Mouse (Mus musculus): ENCODE measurements around the gene Hspa14. TPM values are rescaled to one million over a fixed set of nuclear protein-coding genes. Genes with fewer than 3 reads are reported as not detected.
A peak's percentile ranks its signal among the peaks of the same experiment; 100 is the strongest.

Gene Hspa14
- polyA plus RNA-seq (2014; fragmentation: Nextera tagmentation; extraction: Ambion mirVana): 145 and 159 TPM in 2 replicates

DNA sequence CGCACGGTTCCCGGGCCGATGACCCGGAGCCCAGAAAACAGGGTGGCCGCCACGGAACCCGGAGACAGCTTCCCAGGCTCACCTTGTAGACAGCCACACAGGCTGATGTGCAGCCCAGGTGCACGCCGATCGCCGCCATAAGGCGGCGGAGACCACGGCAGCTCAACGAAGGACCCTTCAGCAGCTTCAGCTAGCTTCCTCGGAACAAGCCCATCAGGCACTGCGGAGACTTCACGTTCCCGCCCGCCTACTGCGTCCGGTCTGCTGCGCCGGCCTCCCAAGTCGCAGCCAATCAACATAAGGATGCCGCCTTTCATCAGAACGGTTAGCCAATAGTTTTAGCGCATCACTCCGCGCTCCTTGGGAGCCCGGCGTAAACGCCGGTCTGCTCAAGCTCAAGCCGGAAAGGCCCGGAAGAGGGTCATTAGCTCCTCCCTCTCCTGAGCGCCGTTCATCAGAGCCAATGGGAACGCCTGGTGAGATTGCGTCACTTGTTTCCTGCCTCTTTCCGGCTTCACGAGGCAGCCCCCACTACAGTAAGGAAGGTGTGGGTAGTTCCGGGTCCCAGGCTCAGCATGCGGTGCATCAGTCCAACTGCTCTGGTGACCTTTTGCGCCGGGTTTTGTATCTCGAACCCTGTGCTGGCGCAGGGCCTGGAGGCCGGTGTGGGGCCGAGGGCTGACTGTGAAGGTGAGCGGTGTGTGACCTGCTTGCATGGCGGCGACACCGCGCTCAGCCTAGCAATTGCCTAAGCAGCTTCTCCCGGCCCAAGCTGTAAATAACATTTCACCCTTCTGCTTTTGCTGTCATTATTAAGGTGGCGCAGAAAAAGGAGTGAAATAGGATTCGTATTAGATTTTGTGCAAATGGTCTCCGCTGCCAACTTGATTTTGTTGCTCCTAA is at the start of gene Hspa14, which contains the start of the genes Gm45902 and Cdnf:
Hspa14 (minus strand) TSS at position 263 of the 903 bp plus-strand sequence.
Gm45902 (minus strand) TSS at position 239 of the 903 bp plus-strand sequence.
Cdnf (plus strand) TSS at position 479 of the 903 bp plus-strand sequence.
- Histone ChIP-seq H3K4me2 (peak within 1 kb of the TSS; percentile 94), H3K9ac (ENCODE audit: low read depth, low read length) (peak within 1 kb of the TSS; percentile 89), H3K27ac (ENCODE audit: low read depth, low read length) (peak within 1 kb of the TSS; percentile 78), H3K27me3 (replicated peaks; ENCODE audit: control insufficient read depth, insufficient read depth, low read length) (no peaks in the 10 kb centered on the region), H3K9me3 (ENCODE audit: control insufficient read depth, low read length) (no peaks in the 10 kb centered on the region), H3K36me3 (ENCODE audit: control insufficient read depth, insufficient read depth, low read length) (peaks cover 16% of the 10 kb centered on the region), H3K4me1 (replicated peaks; ENCODE audit: control insufficient read depth, insufficient read depth, low read length) (peaks cover 5% of the 10 kb centered on the region), H3K4me3 (ENCODE audit: low read depth, low read length) (peak within 1 kb of the TSS; percentile 91)
- under 1% methylated on average over 60 of the region's 60 CpGs for WGBS
- peak; percentile 99 for ATAC-seq (replicated peaks; ENCODE audit: low FRiP score)
- peak; percentile 89 for DNase-seq (ENCODE audit: low spot score)

DNA sequence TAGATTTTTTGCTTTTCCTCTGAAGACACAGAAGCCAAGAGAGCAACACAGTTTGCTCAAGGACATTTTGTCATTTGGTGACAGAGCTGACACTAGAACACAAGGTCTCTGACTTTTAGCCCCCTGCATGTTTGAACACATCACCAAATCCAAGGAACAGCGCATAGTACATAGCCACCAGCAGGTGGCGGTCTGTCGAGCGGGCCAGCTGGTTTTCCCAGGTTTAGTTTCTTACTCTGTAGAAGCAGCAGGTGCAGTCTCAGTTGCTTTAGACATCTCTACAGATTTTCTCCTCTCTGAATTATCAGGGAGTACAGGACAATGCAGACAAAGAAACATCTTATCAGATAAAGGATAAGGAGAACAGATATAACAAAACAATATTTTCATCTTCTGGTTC is 34.0 kb upstream of the Hspa14 start:
- H3K9ac ChIP-seq (ENCODE audit: low read depth, low read length): no peak overlapping the region
- no peaks in the 10 kb centered on the region for H3K36me3 ChIP-seq (ENCODE audit: control insufficient read depth, insufficient read depth, low read length)
- no peaks in the 10 kb centered on the region for H3K27me3 ChIP-seq (replicated peaks; ENCODE audit: control insufficient read depth, insufficient read depth, low read length)
- DNase-seq (ENCODE audit: low spot score): no peak
- H3K4me1 ChIP-seq (replicated peaks; ENCODE audit: control insufficient read depth, insufficient read depth, low read length): no peaks in the 10 kb centered on the region; the same call in 1 of the 2 replicates
- 9% methylated on average over 4 of the region's 4 CpGs for WGBS
- H3K9me3 ChIP-seq (ENCODE audit: control insufficient read depth, low read length): no peaks in the 10 kb centered on the region
- H3K27ac ChIP-seq (ENCODE audit: low read depth, low read length): no peak overlapping the region
- no peak for ATAC-seq (replicated peaks; ENCODE audit: low FRiP score)
- H3K4me2 ChIP-seq: no peak overlapping the region
- H3K4me3 ChIP-seq (ENCODE audit: low read depth, low read length): no peak overlapping the region

DNA sequence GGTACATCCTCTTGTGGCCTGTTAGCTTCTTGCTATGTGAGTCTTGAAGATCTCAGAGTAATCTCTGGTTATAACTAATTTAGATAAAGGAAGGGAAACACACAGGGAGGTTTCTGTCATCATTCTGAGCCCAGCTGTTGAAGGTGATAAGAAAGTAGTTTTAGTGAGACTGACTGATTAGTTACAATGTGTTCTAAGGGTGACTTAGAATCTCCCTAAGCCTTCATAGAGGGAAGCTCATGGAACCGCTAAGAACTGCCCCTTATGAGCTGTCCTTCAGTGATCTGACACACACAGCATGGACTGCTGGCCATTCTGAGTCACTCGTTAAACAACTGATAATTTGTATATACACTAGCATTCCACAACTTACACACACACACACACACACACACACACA is 33.4 kb upstream of the Hspa14 start:
- WGBS: 38% methylated on average over 2 of the region's 2 CpGs

DNA sequence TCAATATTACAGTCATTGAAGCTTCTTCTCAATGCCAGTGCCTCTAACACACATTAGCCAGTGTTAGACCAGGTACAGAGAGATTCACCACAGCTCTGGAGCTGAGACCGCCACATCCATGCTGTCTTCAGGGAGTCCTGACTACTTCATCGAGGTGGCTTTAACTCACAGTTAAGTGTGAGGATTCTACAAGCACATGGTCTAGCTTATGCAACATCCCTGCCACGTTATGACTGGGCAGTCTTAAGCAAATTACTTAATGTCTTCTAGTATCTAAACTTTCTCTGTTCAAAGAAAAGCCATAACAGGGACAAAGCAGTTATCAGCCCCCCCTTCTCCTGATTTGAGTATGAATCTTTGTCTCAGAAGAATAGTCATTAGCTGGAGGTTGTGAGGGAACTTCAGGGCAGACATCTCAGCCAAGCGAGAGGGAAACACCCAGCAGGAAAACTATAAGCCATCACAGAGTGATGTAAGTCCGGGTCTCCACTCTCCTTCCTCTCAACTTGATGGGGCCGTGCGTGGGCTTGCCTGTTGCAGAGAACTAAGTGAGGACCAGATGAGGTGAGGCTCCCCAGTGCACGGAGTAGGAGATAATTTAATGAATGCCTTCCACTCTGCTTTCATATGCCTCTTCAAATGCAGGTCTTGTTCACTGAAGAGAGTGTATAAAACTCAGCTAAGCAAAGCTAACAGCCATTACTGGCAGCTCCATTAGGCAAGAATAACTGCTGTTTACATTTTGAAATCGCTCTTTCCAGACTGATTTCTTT is 28.9 kb upstream of the Hspa14 start:
- H3K27ac ChIP-seq (ENCODE audit: low read depth, low read length): no peak overlapping the region
- 60% methylated on average over 9 of the region's 9 CpGs for WGBS
- no peak for DNase-seq (ENCODE audit: low spot score)

More for the DNA sequence above, 33.4 kb upstream of the Hspa14 start:
- peak; percentile 63; the same call in 1 of the 2 replicates for ATAC-seq (replicated peaks; ENCODE audit: low FRiP score)
- Histone ChIP-seq H3K27me3 (replicated peaks; ENCODE audit: control insufficient read depth, insufficient read depth, low read length) (no peaks in the 10 kb centered on the region), H3K4me3 (ENCODE audit: low read depth, low read length) (no peak overlapping the region), H3K27ac (ENCODE audit: low read depth, low read length) (no peak overlapping the region), H3K4me1 (replicated peaks; ENCODE audit: control insufficient read depth, insufficient read depth, low read length) (no peaks in the 10 kb centered on the region; the same call in 1 of the 2 replicates), H3K9me3 (ENCODE audit: control insufficient read depth, low read length) (no peaks in the 10 kb centered on the region), H3K4me2 (no peak overlapping the region), H3K9ac (ENCODE audit: low read depth, low read length) (no peak overlapping the region), H3K36me3 (ENCODE audit: control insufficient read depth, insufficient read depth, low read length) (no peaks in the 10 kb centered on the region)
- DNase-seq (ENCODE audit: low spot score): no peak

DNA sequence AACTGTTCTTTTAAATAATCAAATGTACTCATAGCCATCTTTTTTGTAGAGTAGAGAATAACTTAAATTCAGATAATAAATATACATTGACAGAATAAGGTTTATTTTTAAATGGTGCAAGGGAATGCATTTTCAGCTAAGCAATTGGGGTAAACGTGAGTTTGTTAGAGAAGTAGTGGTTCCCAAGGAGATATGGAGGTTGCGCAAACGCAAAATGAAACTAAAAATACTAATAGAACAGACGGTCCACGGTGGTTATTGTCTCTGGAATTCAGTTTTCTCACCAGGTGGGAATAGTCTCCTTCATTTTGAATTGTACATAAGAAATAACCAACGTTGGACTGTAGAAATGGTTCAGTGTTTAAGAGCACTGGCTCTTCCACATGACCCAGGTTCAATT is 13.7 kb upstream of the Hspa14 start:
- Histone ChIP-seq H3K9ac (ENCODE audit: low read depth, low read length) (no peak overlapping the region), H3K27ac (ENCODE audit: low read depth, low read length) (no peak overlapping the region), H3K36me3 (ENCODE audit: control insufficient read depth, insufficient read depth, low read length) (no peaks in the 10 kb centered on the region), H3K4me3 (ENCODE audit: low read depth, low read length) (no peak overlapping the region), H3K27me3 (replicated peaks; ENCODE audit: control insufficient read depth, insufficient read depth, low read length) (no peaks in the 10 kb centered on the region), H3K4me2 (no peak overlapping the region), H3K9me3 (ENCODE audit: control insufficient read depth, low read length) (no peaks in the 10 kb centered on the region), H3K4me1 (replicated peaks; ENCODE audit: control insufficient read depth, insufficient read depth, low read length) (no peaks in the 10 kb centered on the region)
- DNase-seq (ENCODE audit: low spot score): no peak
- ATAC-seq (replicated peaks; ENCODE audit: low FRiP score): no peak
- 68% methylated on average over 6 of the region's 6 CpGs for WGBS

More for the DNA sequence above, 28.9 kb upstream of the Hspa14 start:
- no peaks in the 10 kb centered on the region for H3K27me3 ChIP-seq (replicated peaks; ENCODE audit: control insufficient read depth, insufficient read depth, low read length)
- H3K9me3 ChIP-seq (ENCODE audit: control insufficient read depth, low read length): no peaks in the 10 kb centered on the region
- no peak overlapping the region for H3K4me3 ChIP-seq (ENCODE audit: low read depth, low read length)
- no peaks in the 10 kb centered on the region; the same call in 1 of the 2 replicates for H3K4me1 ChIP-seq (replicated peaks; ENCODE audit: control insufficient read depth, insufficient read depth, low read length)
- H3K9ac ChIP-seq (ENCODE audit: low read depth, low read length): no peak overlapping the region
- no peak for ATAC-seq (replicated peaks; ENCODE audit: low FRiP score)
- no peaks in the 10 kb centered on the region for H3K36me3 ChIP-seq (ENCODE audit: control insufficient read depth, insufficient read depth, low read length)
- H3K4me2 ChIP-seq: no peak overlapping the region

DNA sequence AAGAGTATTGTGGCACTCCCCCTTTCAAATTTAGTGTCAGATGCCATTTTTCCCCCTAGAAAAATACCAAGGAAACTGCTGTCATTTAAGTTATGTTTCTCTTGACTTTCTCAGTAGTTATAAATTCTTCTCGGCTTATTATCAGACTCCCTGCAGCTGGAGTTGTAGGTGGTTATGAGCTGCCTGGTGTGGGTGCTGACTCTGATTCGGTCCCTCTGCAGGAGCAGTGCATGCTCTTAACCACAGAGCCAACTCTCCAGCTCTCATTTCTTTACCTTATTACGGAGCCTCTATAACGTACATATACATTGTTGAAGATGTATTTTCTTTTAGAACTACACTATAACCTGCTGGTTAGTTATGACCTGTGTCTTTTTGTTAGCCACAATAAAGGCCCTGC is 9.9 kb upstream of the Hspa14 start:
- DNase-seq (ENCODE audit: low spot score) (no peak), ATAC-seq (replicated peaks; ENCODE audit: low FRiP score) (no peak)
- no peak overlapping the region for H3K9ac ChIP-seq (ENCODE audit: low read depth, low read length)
- no peak overlapping the region for H3K27ac ChIP-seq (ENCODE audit: low read depth, low read length)
- H3K36me3 ChIP-seq (ENCODE audit: control insufficient read depth, insufficient read depth, low read length): no peaks in the 10 kb centered on the region
- no peak overlapping the region for H3K4me2 ChIP-seq
- no peak overlapping the region for H3K4me3 ChIP-seq (ENCODE audit: low read depth, low read length)
- H3K4me1 ChIP-seq (replicated peaks; ENCODE audit: control insufficient read depth, insufficient read depth, low read length): no peaks in the 10 kb centered on the region
- H3K27me3 ChIP-seq (replicated peaks; ENCODE audit: control insufficient read depth, insufficient read depth, low read length): no peaks in the 10 kb centered on the region
- 69% methylated on average over 4 of the region's 4 CpGs for WGBS
- no peaks in the 10 kb centered on the region for H3K9me3 ChIP-seq (ENCODE audit: control insufficient read depth, low read length)

DNA sequence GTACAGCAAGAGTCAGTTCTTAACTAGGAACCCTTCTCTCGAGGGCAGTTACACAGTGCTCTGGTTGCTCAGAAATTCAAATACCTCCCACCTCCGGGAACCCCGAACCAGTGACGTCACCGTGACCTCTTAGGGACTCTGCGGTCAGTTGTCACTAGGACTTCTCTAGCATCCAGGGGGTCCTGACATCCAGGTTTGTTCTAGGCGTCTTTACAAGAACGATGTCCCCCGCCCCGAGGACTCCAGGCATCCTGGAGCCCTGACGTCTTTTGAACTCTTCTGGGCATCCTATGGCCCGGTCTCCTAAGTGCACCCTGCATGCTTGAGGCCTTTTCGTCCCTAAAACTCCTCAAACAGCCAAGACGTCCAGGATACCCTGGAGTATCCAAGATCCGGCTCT is 538 bp downstream of the Hspa14 start:
- H3K9me3 ChIP-seq (ENCODE audit: control insufficient read depth, low read length): no peaks in the 10 kb centered on the region
- H3K27me3 ChIP-seq (replicated peaks; ENCODE audit: control insufficient read depth, insufficient read depth, low read length): no peaks in the 10 kb centered on the region
- H3K4me2 ChIP-seq: peak overlapping the region; percentile 94
- peak overlapping the region; percentile 91 for H3K4me3 ChIP-seq (ENCODE audit: low read depth, low read length)
- peaks cover 5% of the 10 kb centered on the region for H3K4me1 ChIP-seq (replicated peaks; ENCODE audit: control insufficient read depth, insufficient read depth, low read length)
- H3K36me3 ChIP-seq (ENCODE audit: control insufficient read depth, insufficient read depth, low read length): peaks cover 16% of the 10 kb centered on the region
- ATAC-seq (replicated peaks; ENCODE audit: low FRiP score): peak; percentile 3; the same call in 1 of the 2 replicates
- no peak for DNase-seq (ENCODE audit: low spot score)
- WGBS: under 1% methylated on average over 15 of the region's 15 CpGs
- H3K9ac ChIP-seq (ENCODE audit: low read depth, low read length): peak overlapping the region; percentile 89
- peak overlapping the region; percentile 78 for H3K27ac ChIP-seq (ENCODE audit: low read depth, low read length)

DNA sequence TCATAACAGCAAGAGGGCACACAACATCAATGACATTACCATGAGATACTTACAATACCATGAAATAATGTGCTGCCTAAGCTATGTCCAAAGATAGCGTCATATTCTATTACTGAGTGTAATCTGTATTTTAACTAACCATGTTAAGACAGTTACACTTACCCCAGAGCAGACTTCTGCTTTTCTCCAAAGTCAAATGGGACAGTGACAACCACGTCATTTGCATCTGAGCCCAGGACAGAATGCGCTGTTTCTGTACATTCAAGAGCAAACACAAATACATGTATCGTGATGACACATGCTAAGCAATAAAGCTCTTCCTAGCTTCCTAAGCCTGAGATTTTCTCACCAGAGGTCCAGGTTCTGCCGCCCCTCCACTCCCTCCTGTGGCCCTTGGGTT is 11.7 kb downstream of the Hspa14 start:
- no peaks in the 10 kb centered on the region for H3K27me3 ChIP-seq (replicated peaks; ENCODE audit: control insufficient read depth, insufficient read depth, low read length)
- no peaks in the 10 kb centered on the region for H3K4me1 ChIP-seq (replicated peaks; ENCODE audit: control insufficient read depth, insufficient read depth, low read length)
- H3K9ac ChIP-seq (ENCODE audit: low read depth, low read length): no peak overlapping the region
- no peak overlapping the region for H3K4me3 ChIP-seq (ENCODE audit: low read depth, low read length)
- 89% methylated on average over 5 of the region's 5 CpGs for WGBS
- H3K4me2 ChIP-seq: no peak overlapping the region
- ATAC-seq (replicated peaks; ENCODE audit: low FRiP score) (no peak), DNase-seq (ENCODE audit: low spot score) (no peak)
- peaks cover 41% of the 10 kb centered on the region for H3K36me3 ChIP-seq (ENCODE audit: control insufficient read depth, insufficient read depth, low read length)
- no peak overlapping the region for H3K27ac ChIP-seq (ENCODE audit: low read depth, low read length)
- no peaks in the 10 kb centered on the region for H3K9me3 ChIP-seq (ENCODE audit: control insufficient read depth, low read length)
